Mouse (Mus musculus): ENCODE measurements at regions not wholly inside any gene's neighbourhood (a gene's known extent, or its start where the extent isn't known, plus 50 kb on each side); places are given as distances from the start of the nearest gene placed in this dataset.

- DNase-seq (ENCODE audit: low spot score) = no peak
These were observed 70.7 kb downstream of the Setd4 start for GRCm38 (mm10) chr16:93533205-93533604.

- DNase-seq (ENCODE audit: low spot score) = no peak
These were observed 71.9 kb downstream of the Setd4 start for GRCm38 (mm10) chr16:93531937-93532336.

- no peak for DNase-seq (ENCODE audit: low spot score)
These were observed 81.4 kb downstream of the Setd4 start for GRCm38 (mm10) chr16:93522485-93522884.

GRCm38 (mm10) chr16:93520481-93520880 lies 83.4 kb downstream of the Setd4 start:
- DNase-seq (ENCODE audit: low spot score) = no peak

GRCm38 (mm10) chr16:93518620-93519019 lies 85.2 kb downstream of the Setd4 start:
- no peak for DNase-seq (ENCODE audit: low spot score)

- no peak for DNase-seq (ENCODE audit: low spot score)
These were observed 87.1 kb downstream of the Setd4 start for GRCm38 (mm10) chr16:93516793-93517192.

GRCm38 (mm10) chr16:93515456-93515941 lies 88.4 kb downstream of the Setd4 start:
- DNase-seq (ENCODE audit: low spot score) = no peak

GRCm38 (mm10) chr16:93513616-93514041 lies 90.2 kb downstream of the Setd4 start:
- no peak for DNase-seq (ENCODE audit: low spot score)

GRCm38 (mm10) chr16:93511988-93512387 lies 91.9 kb downstream of the Setd4 start:
- no peak for DNase-seq (ENCODE audit: low spot score)

GRCm38 (mm10) chr16:93511517-93511916 lies 92.3 kb downstream of the Setd4 start:
- DNase-seq (ENCODE audit: low spot score) = no peak

GRCm38 (mm10) chr16:93498800-93499199 lies 105.1 kb downstream of the Setd4 start:
- DNase-seq (ENCODE audit: low spot score) = no peak

- DNase-seq (ENCODE audit: low spot score) = no peak
These were observed 110.4 kb downstream of the Setd4 start for GRCm38 (mm10) chr16:93493337-93494002.

GRCm38 (mm10) chr16:93486646-93487550 lies 117.0 kb downstream of the Setd4 start:
- no peak for DNase-seq (ENCODE audit: low spot score)

GRCm38 (mm10) chr16:93469957-93470356 lies 133.9 kb downstream of the Setd4 start:
- no peak for DNase-seq (ENCODE audit: low spot score)

GRCm38 (mm10) chr16:93465741-93466140 lies 138.1 kb downstream of the Setd4 start:
- no peak for DNase-seq (ENCODE audit: low spot score)

- no peak for DNase-seq (ENCODE audit: low spot score)
These were observed 139.0 kb downstream of the Setd4 start for GRCm38 (mm10) chr16:93464898-93465297.

GRCm38 (mm10) chr16:93463405-93463804 lies 140.5 kb downstream of the Setd4 start:
- no peak for DNase-seq (ENCODE audit: low spot score)

- no peak for DNase-seq (ENCODE audit: low spot score)
These were observed 141.6 kb downstream of the Setd4 start for GRCm38 (mm10) chr16:93462286-93462610.

GRCm38 (mm10) chr16:93461406-93462285 lies 142.2 kb downstream of the Setd4 start:
- DNase-seq (ENCODE audit: low spot score) = no peak

- no peak for DNase-seq (ENCODE audit: low spot score)
These were observed 144.2 kb downstream of the Setd4 start for GRCm38 (mm10) chr16:93459497-93460240.

Data from adipocyte (in vitro differentiated cells).